Mouse (Mus musculus): Measurements from ENCODE around the gene Tesmin. TPM values are rescaled to one million over a fixed set of nuclear protein-coding genes. Genes with fewer than 3 reads are reported as not detected.
A peak's percentile ranks its signal among the peaks of the same experiment; 100 is the strongest.

Tesmin gene
- polyA plus RNA-seq, 1 experiment from 2014 or later, result 0.27 TPM

GRCm38 (mm10) chr19:3428057-3428830 is 39.6 kb downstream of the Tesmin start:
- no peak overlapping the region for H3K9ac ChIP-seq (ENCODE audit: low read length)
- H3K36me3 ChIP-seq (ENCODE audit: control insufficient read depth, insufficient read depth, low read length), result no peaks in the 10 kb centered on the region
- H3K4me3 ChIP-seq (ENCODE audit: low read depth, low read length), result no peak overlapping the region
- no peak overlapping the region for H3K27ac ChIP-seq (ENCODE audit: low read depth, low read length)
- H3K4me2 ChIP-seq (ENCODE audit: low read depth, low read length, severe bottlenecking), result no peak overlapping the region
- WGBS, result 92% methylated on average over 15 of the region's 15 CpGs
- ATAC-seq (replicated peaks; ENCODE audit: low FRiP score), result no peak
- H3K9me3 ChIP-seq (ENCODE audit: control insufficient read depth, low read length), result no peaks in the 10 kb centered on the region
- DNase-seq (ENCODE audit: low spot score), result no peak
- no peaks in the 10 kb centered on the region for H3K4me1 ChIP-seq (replicated peaks; ENCODE audit: control insufficient read depth, insufficient read depth, low read length)
- no peaks in the 10 kb centered on the region for H3K27me3 ChIP-seq (ENCODE audit: control insufficient read depth, insufficient read depth, low read length)

- Histone ChIP-seq H3K4me3 (ENCODE audit: low read depth, low read length) (no peak overlapping the region), H3K9me3 (ENCODE audit: control insufficient read depth, low read length) (no peaks in the 10 kb centered on the region), H3K9ac (ENCODE audit: low read length) (no peak overlapping the region), H3K27ac (ENCODE audit: low read depth, low read length) (no peak overlapping the region), H3K4me1 (replicated peaks; ENCODE audit: control insufficient read depth, insufficient read depth, low read length) (no peaks in the 10 kb centered on the region; the same call in 1 of the 2 replicates), H3K4me2 (ENCODE audit: low read depth, low read length, severe bottlenecking) (no peak overlapping the region), H3K36me3 (ENCODE audit: control insufficient read depth, insufficient read depth, low read length) (no peaks in the 10 kb centered on the region), H3K27me3 (ENCODE audit: control insufficient read depth, insufficient read depth, low read length) (no peaks in the 10 kb centered on the region)
- 0 out of 2 replicates have a peak, but pooled peaks have one; percentile 27 for ATAC-seq (replicated peaks; ENCODE audit: low FRiP score)
- no peak for DNase-seq (ENCODE audit: low spot score)
- 49% methylated on average over 7 of the region's 7 CpGs for WGBS
Measured at GRCm38 (mm10) chr19:3429156-3429816, 40.6 kb downstream of the Tesmin start.

GRCm38 (mm10) chr19:3431066-3431465 is 42.4 kb downstream of the Tesmin start:
- Histone ChIP-seq H3K9ac (ENCODE audit: low read length) (no peak overlapping the region), H3K27me3 (ENCODE audit: control insufficient read depth, insufficient read depth, low read length) (no peaks in the 10 kb centered on the region), H3K4me1 (replicated peaks; ENCODE audit: control insufficient read depth, insufficient read depth, low read length) (no peaks in the 10 kb centered on the region; the same call in 1 of the 2 replicates), H3K4me2 (ENCODE audit: low read depth, low read length, severe bottlenecking) (no peak overlapping the region), H3K9me3 (ENCODE audit: control insufficient read depth, low read length) (no peaks in the 10 kb centered on the region), H3K27ac (ENCODE audit: low read depth, low read length) (no peak overlapping the region), H3K4me3 (ENCODE audit: low read depth, low read length) (no peak overlapping the region), H3K36me3 (ENCODE audit: control insufficient read depth, insufficient read depth, low read length) (no peaks in the 10 kb centered on the region)
- DNase-seq (ENCODE audit: low spot score), result no peak
- WGBS, result 82% methylated on average over 7 of the region's 7 CpGs
- ATAC-seq (replicated peaks; ENCODE audit: low FRiP score), result no peak

GRCm38 (mm10) chr19:3431969-3432368 is 43.3 kb downstream of the Tesmin start:
- no peak overlapping the region for H3K4me3 ChIP-seq (ENCODE audit: low read depth, low read length)
- 76% methylated on average over 2 of the region's 2 CpGs for WGBS
- H3K4me2 ChIP-seq (ENCODE audit: low read depth, low read length, severe bottlenecking), result no peak overlapping the region
- no peak overlapping the region for H3K9ac ChIP-seq (ENCODE audit: low read length)
- H3K36me3 ChIP-seq (ENCODE audit: control insufficient read depth, insufficient read depth, low read length), result no peaks in the 10 kb centered on the region
- DNase-seq (ENCODE audit: low spot score) (no peak), ATAC-seq (replicated peaks; ENCODE audit: low FRiP score) (no peak)
- no peaks in the 10 kb centered on the region for H3K27me3 ChIP-seq (ENCODE audit: control insufficient read depth, insufficient read depth, low read length)
- H3K4me1 ChIP-seq (replicated peaks; ENCODE audit: control insufficient read depth, insufficient read depth, low read length), result no peaks in the 10 kb centered on the region; the same call in 1 of the 2 replicates
- no peak overlapping the region for H3K27ac ChIP-seq (ENCODE audit: low read depth, low read length)
- no peaks in the 10 kb centered on the region for H3K9me3 ChIP-seq (ENCODE audit: control insufficient read depth, low read length)

DNA sequence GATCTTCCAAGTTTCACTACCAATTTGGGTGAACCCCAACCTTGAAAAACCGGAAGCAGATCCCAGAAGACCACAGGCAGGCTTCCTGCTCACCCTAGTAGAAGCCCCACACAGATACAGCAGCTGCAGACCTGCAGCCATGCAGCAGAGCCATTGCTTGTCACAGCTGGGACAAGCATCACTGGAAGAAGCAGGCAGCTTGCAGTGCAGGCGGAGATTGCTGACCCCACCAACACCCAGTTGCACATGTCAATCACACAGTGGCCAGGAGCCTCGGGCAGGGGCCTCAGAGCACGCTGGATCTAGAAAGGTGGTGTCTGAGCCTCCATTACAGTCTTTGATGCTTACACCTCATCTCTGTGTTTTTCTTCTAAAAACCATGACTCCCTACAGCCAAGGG is 45.5 kb downstream of the Tesmin start:
- Histone ChIP-seq H3K27ac (ENCODE audit: low read depth, low read length) (no peak overlapping the region), H3K4me1 (replicated peaks; ENCODE audit: control insufficient read depth, insufficient read depth, low read length) (no peaks in the 10 kb centered on the region; the same call in 1 of the 2 replicates), H3K36me3 (ENCODE audit: control insufficient read depth, insufficient read depth, low read length) (no peaks in the 10 kb centered on the region), H3K9ac (ENCODE audit: low read length) (no peak overlapping the region), H3K4me3 (ENCODE audit: low read depth, low read length) (no peak overlapping the region), H3K27me3 (ENCODE audit: control insufficient read depth, insufficient read depth, low read length) (no peaks in the 10 kb centered on the region), H3K4me2 (ENCODE audit: low read depth, low read length, severe bottlenecking) (no peak overlapping the region), H3K9me3 (ENCODE audit: control insufficient read depth, low read length) (no peaks in the 10 kb centered on the region)
- no peak for ATAC-seq (replicated peaks; ENCODE audit: low FRiP score)
- DNase-seq (ENCODE audit: low spot score), result no peak
- WGBS, result 38% methylated on average over 4 of the region's 4 CpGs

DNA sequence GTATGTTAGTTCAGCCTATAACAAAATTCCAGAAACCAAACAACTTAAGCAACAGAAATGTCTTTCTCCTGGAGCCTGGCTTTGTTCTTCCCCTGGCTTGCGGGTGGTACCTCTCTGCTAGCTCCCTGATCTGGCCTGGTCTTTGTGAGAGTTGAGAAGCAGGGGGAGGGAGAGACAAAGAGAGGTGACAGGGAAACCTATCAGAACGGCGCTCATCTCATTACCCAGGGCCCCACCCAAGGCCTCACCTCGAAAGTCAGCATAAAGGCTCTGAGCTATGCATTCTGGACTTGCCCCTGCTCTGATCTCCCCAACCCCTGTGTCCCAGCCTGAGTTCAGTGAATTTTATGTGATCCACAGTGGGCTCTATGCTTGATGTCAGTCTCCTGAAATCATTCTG is 46.0 kb downstream of the Tesmin start:
- H3K4me1 ChIP-seq (replicated peaks; ENCODE audit: control insufficient read depth, insufficient read depth, low read length), result no peaks in the 10 kb centered on the region; the same call in 1 of the 2 replicates
- no peaks in the 10 kb centered on the region for H3K36me3 ChIP-seq (ENCODE audit: control insufficient read depth, insufficient read depth, low read length)
- H3K9me3 ChIP-seq (ENCODE audit: control insufficient read depth, low read length), result no peaks in the 10 kb centered on the region
- 37% methylated on average over 4 of the region's 4 CpGs for WGBS
- no peak overlapping the region for H3K4me3 ChIP-seq (ENCODE audit: low read depth, low read length)
- ATAC-seq (replicated peaks; ENCODE audit: low FRiP score), result no peak
- no peaks in the 10 kb centered on the region for H3K27me3 ChIP-seq (ENCODE audit: control insufficient read depth, insufficient read depth, low read length)
- no peak overlapping the region for H3K9ac ChIP-seq (ENCODE audit: low read length)
- H3K27ac ChIP-seq (ENCODE audit: low read depth, low read length), result no peak overlapping the region
- DNase-seq (ENCODE audit: low spot score), result no peak
- H3K4me2 ChIP-seq (ENCODE audit: low read depth, low read length, severe bottlenecking), result no peak overlapping the region

DNA sequence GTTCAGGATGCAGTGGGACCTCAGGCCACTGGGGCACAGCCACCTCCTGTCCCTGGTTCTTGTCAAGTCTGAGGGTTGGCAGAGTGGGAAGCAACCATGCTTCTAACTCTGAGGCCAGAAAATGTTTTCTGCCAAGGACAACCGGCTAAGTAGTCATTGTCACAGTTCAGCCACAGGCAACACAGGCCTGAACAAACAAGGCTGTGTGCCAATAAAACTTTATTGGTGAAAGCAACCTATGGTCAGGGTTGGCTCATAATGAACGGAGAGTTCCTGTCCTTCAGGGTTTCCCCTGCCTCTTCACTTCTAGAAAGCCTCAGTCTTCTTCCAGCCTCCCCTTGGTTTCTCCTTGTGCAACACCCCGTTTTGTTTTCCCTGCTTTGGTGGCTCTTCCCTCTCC is 47.2 kb downstream of the Tesmin start:
- DNase-seq (ENCODE audit: low spot score), result no peak
- no peak overlapping the region for H3K4me3 ChIP-seq (ENCODE audit: low read depth, low read length)
- ATAC-seq (replicated peaks; ENCODE audit: low FRiP score), result no peak
- WGBS, result 87% methylated on average over 3 of the region's 3 CpGs
- H3K27ac ChIP-seq (ENCODE audit: low read depth, low read length), result no peak overlapping the region
- H3K36me3 ChIP-seq (ENCODE audit: control insufficient read depth, insufficient read depth, low read length), result no peaks in the 10 kb centered on the region
- H3K4me2 ChIP-seq (ENCODE audit: low read depth, low read length, severe bottlenecking), result no peak overlapping the region
- H3K9ac ChIP-seq (ENCODE audit: low read length), result no peak overlapping the region
- no peaks in the 10 kb centered on the region for H3K9me3 ChIP-seq (ENCODE audit: control insufficient read depth, low read length)
- H3K4me1 ChIP-seq (replicated peaks; ENCODE audit: control insufficient read depth, insufficient read depth, low read length), result peaks cover 3% of the 10 kb centered on the region
- no peaks in the 10 kb centered on the region; the same call in 1 of the 2 replicates for H3K27me3 ChIP-seq (ENCODE audit: control insufficient read depth, insufficient read depth, low read length)

- H3K4me1 ChIP-seq (replicated peaks; ENCODE audit: control insufficient read depth, insufficient read depth, low read length), result peaks cover 6% of the 10 kb centered on the region
- H3K36me3 ChIP-seq (ENCODE audit: control insufficient read depth, insufficient read depth, low read length), result no peaks in the 10 kb centered on the region
- H3K9me3 ChIP-seq (ENCODE audit: control insufficient read depth, low read length), result no peaks in the 10 kb centered on the region
- H3K4me3 ChIP-seq (ENCODE audit: low read depth, low read length), result no peak overlapping the region
- ATAC-seq (replicated peaks; ENCODE audit: low FRiP score) (0 out of 2 replicates have a peak, but pooled peaks have one; percentile 6), DNase-seq (ENCODE audit: low spot score) (peak; percentile 67)
- H3K27ac ChIP-seq (ENCODE audit: low read depth, low read length), result no peak overlapping the region
- no peak overlapping the region for H3K9ac ChIP-seq (ENCODE audit: low read length)
- H3K4me2 ChIP-seq (ENCODE audit: low read depth, low read length, severe bottlenecking), result no peak overlapping the region
- 65% methylated on average over 9 of the region's 9 CpGs for WGBS
- H3K27me3 ChIP-seq (ENCODE audit: control insufficient read depth, insufficient read depth, low read length), result no peaks in the 10 kb centered on the region; the same call in 1 of the 2 replicates
Measured at GRCm38 (mm10) chr19:3436840-3437239, 48.2 kb downstream of the Tesmin start.

All from forebrain, embryonic 11.5 days (tissue).